In genomic region chr4:48766458-48766857, GRCm38 (mm10) we compare ENCODE assay signal across 17 mouse cellular contexts.
DNase-seq lines count a peak whose midpoint lies in the region; TF ChIP-seq lines count a peak whose summit lies in the region.
"Had no signal": no experiment of that assay in that cellular context is flagged by ENCODE, and none has a peak within 500 bp of the region (broad histone marks: within the 10 kb centered on the region; RNA-seq: fewer than 3 reads in every experiment).

No protein-coding gene starts in this region.

- TF ChIP-seq RAD21 in CH12.LX (IDR thresholded peaks at IDR 0.05; ENCODE audit: low read depth, low read length), result no peak

- no peak for TF ChIP-seq EP300 in heart, adult 2 months (IDR thresholded peaks at IDR 0.05; ENCODE audit: insufficient read depth, low read depth, low read length)
- peak; percentile 59; the same call in 1 of the 2 replicates for TF ChIP-seq EP300 in CH12.LX (IDR thresholded peaks at IDR 0.05; ENCODE audit: low read length)

- no peaks in the 10 kb centered on the region for H3K36me3 ChIP-seq in heart, adult 2 months (ENCODE audit: control insufficient read depth, insufficient read depth, low read length)
- no peaks in the 10 kb centered on the region for H3K36me3 ChIP-seq in CH12.LX (replicated peaks in 1 of 2; ENCODE audit: control insufficient read depth in 1 of 2, insufficient read depth in 1 of 2, low read length in 1 of 2)
- H3K36me3 ChIP-seq: G1E had no signal

- H3K4me2 ChIP-seq in CH12.LX (ENCODE audit: insufficient read depth, low read depth, poor library complexity, severe bottlenecking), result no peak overlapping the region

- no peak for TF ChIP-seq POLR2A in heart, adult 2 months (IDR thresholded peaks at IDR 0.05; ENCODE audit: insufficient read depth, low read depth, low read length)
- no peak for TF ChIP-seq POLR2A in CH12.LX (IDR thresholded peaks at IDR 0.05; ENCODE audit: low read depth, low read length)

- no peak overlapping the region for H3K27ac ChIP-seq in heart, adult 2 months
- no peak overlapping the region for H3K27ac ChIP-seq in CH12.LX (ENCODE audit: insufficient read depth, low read depth)

- no peaks in the 10 kb centered on the region for H3K4me1 ChIP-seq in heart, adult 2 months (ENCODE audit: control insufficient read depth, insufficient read depth, low read length)
- H3K4me1 ChIP-seq in CH12.LX (ENCODE audit: control insufficient read depth in 1 of 2, insufficient read depth in 2 of 2), result peaks cover 8 to 74% of the 10 kb centered on the region in 2 experiments; a peak in 3 of 4 replicates

- no peaks in the 10 kb centered on the region for H3K79me2 ChIP-seq in heart, adult 2 months (replicated peaks; ENCODE audit: control insufficient read depth, insufficient read depth, low read length)
- H3K79me2 ChIP-seq in CH12.LX (replicated peaks; ENCODE audit: control insufficient read depth, extremely low read depth, insufficient read depth, poor library complexity, severe bottlenecking), result no peaks in the 10 kb centered on the region

- intact Hi-C loops in heart, adult 2 months (cut with DNase I), result no loop called here

- no peak overlapping the region for H3K9ac ChIP-seq in heart, adult 2 months (ENCODE audit: low read depth, low read length)
- no peak overlapping the region for H3K9ac ChIP-seq in CH12.LX (ENCODE audit: insufficient read depth, low read depth)

- WGBS in heart, adult 2 months, result 87% methylated on average over 1 of the region's 1 CpGs

- peak; percentile 57 for DNase-seq in heart, adult 11 months
- no peak for DNase-seq in heart, adult 2 months
- DNase-seq in CH12.LX (ENCODE audit: extremely low read depth), result peak; percentile 77
- no peak for DNase-seq in left cerebral cortex, adult 11 months (ENCODE audit: low spot score)
- DNase-seq: adrenal gland, adult 2 months; adrenal gland, adult 8-10 months; adrenal gland, postnatal 10 days; adrenal gland, postnatal 14 days; adrenal gland, postnatal 25 days; adrenal gland, postnatal 36 days; B cell, adult 2 months; cerebellum, adult 11 months; cerebellum, adult 11-12 months; cerebellum, adult 18-20 months; cerebellum, adult 2 months had no signal

- no peak overlapping the region for H3K4me3 ChIP-seq in heart, adult 2 months
- peak overlapping the region in 1 of 3 experiments; percentile 20 for H3K4me3 ChIP-seq in CH12.LX (replicated peaks in 1 of 3; ENCODE audit: low read depth in 2 of 3, low read length in 2 of 3, poor library complexity in 1 of 3)

- no peaks in the 10 kb centered on the region for H3K9me3 ChIP-seq in CH12.LX (replicated peaks; ENCODE audit: low read length)

- in situ Hi-C loops in CH12.LX (cut with MboI; ENCODE audit: low pct_ligation_motif_present, low pct_unique_long_range_greater_than_20kb, low sequenced_read_pairs), result no loop called here

- no peaks in the 10 kb centered on the region for H3K27me3 ChIP-seq in heart, adult 2 months (ENCODE audit: control insufficient read depth, insufficient read depth, low read length)
- H3K27me3 ChIP-seq in CH12.LX (replicated peaks), result no peaks in the 10 kb centered on the region
- H3K27me3 ChIP-seq: Patski had no signal

- dilution Hi-C loops in CH12.LX (cut with MboI; ENCODE audit: extremely low pct_ligation_motif_present, extremely low pct_unique_long_range_greater_than_20kb, low sequenced_read_pairs), result no loop called here

- no peak for TF ChIP-seq CTCF in heart, adult 2 months (IDR thresholded peaks at IDR 0.05)
- no peak for TF ChIP-seq CTCF in CH12.LX (conservative IDR thresholded peaks at IDR 0.05 in 1 of 2, IDR thresholded peaks at IDR 0.05 in 1 of 2; ENCODE audit: low read depth in 2 of 2, low read length in 2 of 2)

TF ChIP-seq in CH12.LX, 34 proteins besides CTCF, POLR2A, EP300 and RAD21:
- no peak for TF ChIP-seq ZC3H11A (IDR thresholded peaks at IDR 0.05; ENCODE audit: low read depth, low read length)
- TF ChIP-seq TBP (conservative IDR thresholded peaks at IDR 0.05; ENCODE audit: low read depth, low read length), result no peak
- TF ChIP-seq SIN3A (IDR thresholded peaks at IDR 0.05; ENCODE audit: low read length), result no peak
- TF ChIP-seq TCF12 (IDR thresholded peaks at IDR 0.05; ENCODE audit: low read depth, low read length), result 0 out of 2 replicates have a peak, but pooled peaks have one; percentile 21
- no peak for TF ChIP-seq SMC3 (IDR thresholded peaks at IDR 0.05; ENCODE audit: low read depth, low read length)
- TF ChIP-seq E2F4 (IDR thresholded peaks at IDR 0.05; ENCODE audit: insufficient replicate concordance, low read depth, low read length), result no peak
- TF ChIP-seq ZNF384 (IDR thresholded peaks at IDR 0.05; ENCODE audit: low read depth, low read length), result no peak
- TF ChIP-seq PAX5 (IDR thresholded peaks at IDR 0.05; ENCODE audit: low read length), result no peak
- 0 out of 2 replicates have a peak, but pooled peaks have one; percentile 42 for TF ChIP-seq KAT2A (IDR thresholded peaks at IDR 0.05; ENCODE audit: insufficient replicate concordance, low read length)
- TF ChIP-seq POLR2AphosphoS2 (IDR thresholded peaks at IDR 0.05; ENCODE audit: low read depth, low read length), result no peak
- TF ChIP-seq ZKSCAN1 (IDR thresholded peaks at IDR 0.05; ENCODE audit: borderline replicate concordance, low read depth, low read length), result no peak
- no peak for TF ChIP-seq USF2 (conservative IDR thresholded peaks at IDR 0.05; ENCODE audit: low read depth, low read length)
- TF ChIP-seq NELFE (IDR thresholded peaks at IDR 0.05; ENCODE audit: low read depth, low read length), result no peak
- no peak for TF ChIP-seq HCFC1 (IDR thresholded peaks at IDR 0.05; ENCODE audit: low read depth, low read length)
- TF ChIP-seq CHD2 (IDR thresholded peaks at IDR 0.05; ENCODE audit: low read length), result no peak
- no peak for TF ChIP-seq MAFK (IDR thresholded peaks at IDR 0.05; ENCODE audit: insufficient replicate concordance, low read length)
- TF ChIP-seq GABPA (IDR thresholded peaks at IDR 0.05; ENCODE audit: insufficient replicate concordance, low read depth, low read length), result no peak
- TF ChIP-seq JUN (IDR thresholded peaks at IDR 0.05; ENCODE audit: insufficient read depth, low read depth, low read length), result no peak
- no peak for TF ChIP-seq RCOR1 (conservative IDR thresholded peaks at IDR 0.05; ENCODE audit: low read depth, low read length)
- no peak for TF ChIP-seq MXI1 (IDR thresholded peaks at IDR 0.05; ENCODE audit: low read depth, low read length)
- TF ChIP-seq JUND (conservative IDR thresholded peaks at IDR 0.05; ENCODE audit: low read depth, low read length), result no peak
- TF ChIP-seq MYC (IDR thresholded peaks at IDR 0.05; ENCODE audit: low read depth, low read length), result no peak
- TF ChIP-seq USF1 (IDR thresholded peaks at IDR 0.05; ENCODE audit: low read depth, low read length), result no peak
- peak; percentile 59 for TF ChIP-seq ETS1 (conservative IDR thresholded peaks at IDR 0.05; ENCODE audit: low read depth, low read length)
- TF ChIP-seq MEF2A (IDR thresholded peaks at IDR 0.05; ENCODE audit: borderline replicate concordance, low read depth, low read length), result peak; percentile 33; the same call in 1 of the 2 replicates
- no peak for TF ChIP-seq BHLHE40 (IDR thresholded peaks at IDR 0.05; ENCODE audit: low read depth, low read length)
- no peak for TF ChIP-seq NRF1 (IDR thresholded peaks at IDR 0.05; ENCODE audit: low read depth, low read length)
- TF ChIP-seq ZMIZ1 (IDR thresholded peaks at IDR 0.05; ENCODE audit: low read depth, low read length), result no peak
- TF ChIP-seq CHD1 (IDR thresholded peaks at IDR 0.05; ENCODE audit: low read depth, low read length), result no peak
- TF ChIP-seq IRF4 (IDR thresholded peaks at IDR 0.05; ENCODE audit: low read depth, low read length), result 0 out of 2 replicates have a peak, but pooled peaks have one; percentile 38
- no peak for TF ChIP-seq ELF1 (IDR thresholded peaks at IDR 0.05; ENCODE audit: low read depth, low read length)
- no peak for TF ChIP-seq UBTF (IDR thresholded peaks at IDR 0.05; ENCODE audit: low read depth, low read length)
- TF ChIP-seq MAX (IDR thresholded peaks at IDR 0.05; ENCODE audit: low read length), result no peak
- no peak for TF ChIP-seq MAZ (IDR thresholded peaks at IDR 0.05; ENCODE audit: low read depth, low read length)

Comparison
In these comparisons a context has a peak if more than half of its experiments do, and no peak if none do; other contexts are left out.
1. DNase-seq: peak in heart, adult 11 months (single experiment) and CH12.LX (single experiment); none in heart, adult 2 months (0 of 2) and left cerebral cortex, adult 11 months (single experiment).